Mouse (Mus musculus) natural killer cell, adult 2 months (primary cell): ENCODE measurements at regions not wholly inside any gene's neighbourhood (a gene's known extent, or its start where the extent isn't known, plus 50 kb on each side); places are given as distances from the start of the nearest gene placed in this dataset.

Experiments used
- DNase-seq, 2 experiments: peaks; one replicate each; pipeline ENCODE4 v3.0.0; 2022; ENCODE audit warnings: low spot score in 2 of 2

GRCm38 (mm10) chr14:54185265-54185830, 68.6 kb downstream of the Dad1 start:
- DNase-seq: no peak

GRCm38 (mm10) chr14:54183873-54184272, 70.0 kb downstream of the Dad1 start:
- no peak for DNase-seq

GRCm38 (mm10) chr14:54182838-54183237, 71.1 kb downstream of the Dad1 start:
- DNase-seq: no peak

GRCm38 (mm10) chr14:54181306-54181705, 72.6 kb downstream of the Dad1 start:
- DNase-seq: no peak

GRCm38 (mm10) chr14:54180754-54181153, 73.2 kb downstream of the Dad1 start:
- DNase-seq: no peak

GRCm38 (mm10) chr14:54180271-54180670, 73.6 kb downstream of the Dad1 start:
- DNase-seq: no peak

GRCm38 (mm10) chr14:54178856-54179255, 75.0 kb downstream of the Dad1 start:
- DNase-seq: no peak

- DNase-seq: no peak
Observed at GRCm38 (mm10) chr14:54176469-54176868, 77.4 kb downstream of the Dad1 start.

GRCm38 (mm10) chr14:54175476-54175875, 78.4 kb downstream of the Dad1 start:
- DNase-seq: no peak

- no peak for DNase-seq
Observed at GRCm38 (mm10) chr14:54173316-54173715, 80.6 kb downstream of the Dad1 start.

- no peak for DNase-seq
Observed at GRCm38 (mm10) chr14:54169254-54169653, 84.7 kb downstream of the Dad1 start.

GRCm38 (mm10) chr14:54168414-54168931, 85.4 kb downstream of the Dad1 start:
- peak in 1 of 2 experiments; percentile 26 for DNase-seq

- DNase-seq: no peak
Observed at GRCm38 (mm10) chr14:54166057-54166456, 87.8 kb downstream of the Dad1 start.

GRCm38 (mm10) chr14:54164874-54165273, 89.0 kb downstream of the Dad1 start:
- DNase-seq: no peak

GRCm38 (mm10) chr14:54161916-54162315, 92.0 kb downstream of the Dad1 start:
- DNase-seq: no peak

- DNase-seq: no peak
Observed at GRCm38 (mm10) chr14:54161206-54161605, 92.7 kb downstream of the Dad1 start.

GRCm38 (mm10) chr14:54159816-54160215, 94.1 kb downstream of the Dad1 start:
- DNase-seq: no peak

GRCm38 (mm10) chr14:54158214-54158965, 95.5 kb downstream of the Dad1 start:
- DNase-seq: no peak

- no peak for DNase-seq
Observed at GRCm38 (mm10) chr14:54156536-54156935, 97.4 kb downstream of the Dad1 start.

- peak; percentile 81 to 82 for DNase-seq
Observed at GRCm38 (mm10) chr14:54152485-54153235, 101.2 kb downstream of the Dad1 start.

- no peak for DNase-seq
Observed at GRCm38 (mm10) chr14:54151921-54152320, 102.0 kb downstream of the Dad1 start.

- no peak for DNase-seq
Observed at GRCm38 (mm10) chr14:54151272-54151671, 102.6 kb downstream of the Dad1 start.

GRCm38 (mm10) chr14:54150221-54150620, 103.7 kb downstream of the Dad1 start:
- no peak for DNase-seq
